Mouse (Mus musculus) ZHBTc4 (cell line): ENCODE data around the gene Kcnd3.
"Not testable (repeated sequence)": the region's sequence is repeated elsewhere in the genome, so short reads cannot be mapped to it uniquely, and the experiment has no call there.

Source experiments
- DNase-seq: peaks from one replicate; pipeline ENCODE4 v3.0.0-alpha.2; 2011; ENCODE audit warnings: low read depth, low spot score

Kcnd3 gene

GRCm38 (mm10) chr3:105696387-105697147, 244.4 kb downstream of the Kcnd3 start:
- no peak for DNase-seq

- no peak for DNase-seq
These were observed 245.0 kb downstream of the Kcnd3 start for GRCm38 (mm10) chr3:105697148-105697441.

- no peak for DNase-seq
These were observed 246.2 kb downstream of the Kcnd3 start for GRCm38 (mm10) chr3:105698311-105698710.

- DNase-seq, result no peak
These were observed 247.3 kb downstream of the Kcnd3 start for GRCm38 (mm10) chr3:105699241-105699933.

GRCm38 (mm10) chr3:105700786-105701185, 248.7 kb downstream of the Kcnd3 start:
- DNase-seq, result not testable (repeated sequence)

- no peak for DNase-seq
These were observed 249.3 kb downstream of the Kcnd3 start for GRCm38 (mm10) chr3:105701399-105701798.

GRCm38 (mm10) chr3:105703571-105703970, 251.4 kb downstream of the Kcnd3 start:
- no peak for DNase-seq

- DNase-seq, result peak; percentile 95
These were observed 252.2 kb downstream of the Kcnd3 start, which contains the start of gene Inka2 for GRCm38 (mm10) chr3:105704031-105705008. Inka2 (plus strand) TSS chr3:105704599.

- DNase-seq, result peak; percentile 38
These were observed 253.0 kb downstream of the Kcnd3 start for GRCm38 (mm10) chr3:105705061-105705549.

GRCm38 (mm10) chr3:105705561-105705960, 253.4 kb downstream of the Kcnd3 start:
- no peak for DNase-seq

- DNase-seq, result no peak
These were observed 254.4 kb downstream of the Kcnd3 start for GRCm38 (mm10) chr3:105706366-105707020.

- DNase-seq, result no peak
These were observed 255.5 kb downstream of the Kcnd3 start for GRCm38 (mm10) chr3:105707590-105707989.

- no peak for DNase-seq
These were observed 258.1 kb downstream of the Kcnd3 start for GRCm38 (mm10) chr3:105710246-105710645.

- no peak for DNase-seq
These were observed 259.6 kb downstream of the Kcnd3 start for GRCm38 (mm10) chr3:105711741-105712140.

GRCm38 (mm10) chr3:105712827-105713226, 260.7 kb downstream of the Kcnd3 start:
- DNase-seq, result no peak

GRCm38 (mm10) chr3:105714091-105714819, 262.1 kb downstream of the Kcnd3 start:
- no peak for DNase-seq

GRCm38 (mm10) chr3:105714820-105715167, 262.7 kb downstream of the Kcnd3 start:
- DNase-seq, result no peak

GRCm38 (mm10) chr3:105716353-105717000, 264.3 kb downstream of the Kcnd3 start:
- DNase-seq, result peak; percentile 29

- no peak for DNase-seq
These were observed 265.9 kb downstream of the Kcnd3 start for GRCm38 (mm10) chr3:105717856-105718555.
